Comparison of ENCODE assay signal across 11 mouse cellular contexts in genomic region chr11:36264776-36265466, GRCm38 (mm10).
DNase-seq lines count a peak whose midpoint lies in the region; ATAC-seq and TF ChIP-seq lines count a peak whose summit lies in the region.
"Had no signal": no experiment of that assay in that cellular context is flagged by ENCODE, and none has a peak within 500 bp of the region (broad histone marks: within the 10 kb centered on the region; RNA-seq: fewer than 3 reads in every experiment).

No protein-coding gene starts in this region.

- no peak overlapping the region for H3K4me3 ChIP-seq in kidney, embryonic 16.5 days (ENCODE audit: low read length)
- H3K4me3 ChIP-seq in heart, adult 2 months = no peak overlapping the region
- H3K4me3 ChIP-seq: heart, embryonic 15.5 days; liver, embryonic 12.5 days had no signal

- intact Hi-C loops in heart, adult 2 months (cut with DNase I) = no loop called here

- TF ChIP-seq EP300 in heart, adult 2 months (IDR thresholded peaks at IDR 0.05; ENCODE audit: insufficient read depth, low read depth, low read length) = no peak

- H3K36me3 ChIP-seq in kidney, embryonic 16.5 days (ENCODE audit: insufficient read depth, low read length) = no peaks in the 10 kb centered on the region
- no peaks in the 10 kb centered on the region for H3K36me3 ChIP-seq in heart, adult 2 months (ENCODE audit: control insufficient read depth, insufficient read depth, low read length)
- H3K36me3 ChIP-seq: G1E; heart, embryonic 15.5 days; liver, embryonic 12.5 days had no signal

- no peak overlapping the region for H3K27ac ChIP-seq in kidney, embryonic 16.5 days (ENCODE audit: low read length)
- H3K27ac ChIP-seq in heart, adult 2 months = no peak overlapping the region
- H3K27ac ChIP-seq: heart, embryonic 15.5 days; liver, embryonic 12.5 days had no signal

- WGBS in kidney, embryonic 16.5 days = 60% methylated on average over 17 of the region's 17 CpGs
- WGBS in heart, adult 2 months = 71% methylated on average over 17 of the region's 17 CpGs

- no peak overlapping the region for H3K9ac ChIP-seq in kidney, embryonic 16.5 days (replicated peaks; ENCODE audit: low read length)
- no peak overlapping the region for H3K9ac ChIP-seq in heart, adult 2 months (ENCODE audit: low read depth, low read length)
- H3K9ac ChIP-seq: heart, embryonic 15.5 days; liver, embryonic 12.5 days had no signal

- no peak for TF ChIP-seq POLR2A in heart, adult 2 months (IDR thresholded peaks at IDR 0.05; ENCODE audit: insufficient read depth, low read depth, low read length)

- ATAC-seq in kidney, embryonic 16.5 days (ENCODE audit: low FRiP score, low TSS enrichment) = no peak
- ATAC-seq: liver, embryonic 12.5 days had no signal

- H3K4me2 ChIP-seq in kidney, embryonic 16.5 days (replicated peaks; ENCODE audit: low read depth, low read length) = peak overlapping the region; percentile 24; the same call in 1 of the 2 replicates
- H3K4me2 ChIP-seq: heart, embryonic 15.5 days; liver, embryonic 12.5 days had no signal

- peak; percentile 8 for DNase-seq in lung, postnatal 36 days
- no peak for DNase-seq in lung, postnatal 4 days
- DNase-seq in cerebellum, adult 9-10 months = peak; percentile 30
- peak; percentile 15 for DNase-seq in ovary, postnatal 14 days (ENCODE audit: low spot score)
- DNase-seq in testis, postnatal 10 days (ENCODE audit: low spot score) = no peak
- no peak for DNase-seq in thymus, postnatal 36 days
- DNase-seq in heart, adult 2 months = no peak

- no peaks in the 10 kb centered on the region for H3K9me3 ChIP-seq in kidney, embryonic 16.5 days (ENCODE audit: low read length)
- H3K9me3 ChIP-seq: heart, embryonic 15.5 days; liver, embryonic 12.5 days had no signal

- no peak for TF ChIP-seq CTCF in heart, adult 2 months (IDR thresholded peaks at IDR 0.05)

- H3K4me1 ChIP-seq in kidney, embryonic 16.5 days (ENCODE audit: insufficient read depth, low read length) = peaks cover 7% of the 10 kb centered on the region; the same call in 1 of the 2 replicates
- no peaks in the 10 kb centered on the region for H3K4me1 ChIP-seq in heart, adult 2 months (ENCODE audit: control insufficient read depth, insufficient read depth, low read length)
- H3K4me1 ChIP-seq: heart, embryonic 15.5 days; liver, embryonic 12.5 days had no signal

- H3K79me2 ChIP-seq in heart, adult 2 months (replicated peaks; ENCODE audit: control insufficient read depth, insufficient read depth, low read length) = no peaks in the 10 kb centered on the region

- no peaks in the 10 kb centered on the region for H3K27me3 ChIP-seq in kidney, embryonic 16.5 days (ENCODE audit: insufficient read depth, low read length)
- H3K27me3 ChIP-seq in heart, adult 2 months (ENCODE audit: control insufficient read depth, insufficient read depth, low read length) = no peaks in the 10 kb centered on the region
- H3K27me3 ChIP-seq: heart, embryonic 15.5 days; liver, embryonic 12.5 days had no signal

Comparison
In these comparisons a context has a peak if more than half of its experiments do, and no peak if none do; other contexts are left out.
1. DNase-seq: peak in lung, postnatal 36 days (single experiment), cerebellum, adult 9-10 months (single experiment) and ovary, postnatal 14 days (single experiment); none in lung, postnatal 4 days (0 of 2), testis, postnatal 10 days (single experiment), thymus, postnatal 36 days (0 of 2) and heart, adult 2 months (0 of 2).